Mouse (Mus musculus) liver, embryonic 11.5 days (tissue): ENCODE results near the gene Gdf15. TPM values are rescaled to one million over a fixed set of nuclear protein-coding genes. Genes with fewer than 3 reads are reported as not detected.

Experiments
- ATAC-seq: fragments of 200-750 bp; cut with Nextera tagmentation; replicated peaks from 2 replicates; pipeline ENCODE4 v1.8.0; 2017; ENCODE audit warnings: moderate number of reproducible peaks, mild to moderate bottlenecking, moderate TSS enrichment, moderate library complexity; ENCODE audit not compliant: low FRiP score
- DNase-seq: peaks from one replicate; pipeline ENCODE4 v3.0.0-alpha.2; 2017; ENCODE audit warnings: low spot score
- H3K27ac ChIP-seq: fragments of 300-500 bp; sonication (generic); 2 replicates; pipeline ENCODE4 v1.5.1; 2014; ENCODE audit warnings: mild to moderate bottlenecking, low read depth, low read length, control low read depth
- H3K27me3 ChIP-seq: fragments of 300-500 bp; sonication (generic); replicated peaks from 2 replicates; pipeline ENCODE4 v1.6.1; 2014; ENCODE audit warnings: low read length, mixed read lengths; ENCODE audit not compliant: control insufficient read depth, insufficient read depth
- H3K36me3 ChIP-seq: fragments of 300-500 bp; sonication (generic); 2 replicates; pipeline ENCODE4 v1.6.1; 2014; ENCODE audit warnings: mild to moderate bottlenecking, low read length, moderate library complexity, mixed read lengths; ENCODE audit not compliant: control insufficient read depth, insufficient read depth
- H3K4me1 ChIP-seq: fragments of 300-500 bp; sonication (generic); replicated peaks from 2 replicates; pipeline ENCODE4 v1.6.1; 2014; ENCODE audit warnings: low read length, mixed read lengths; ENCODE audit not compliant: control insufficient read depth, insufficient read depth
- H3K4me2 ChIP-seq: fragments of 300-500 bp; sonication (generic); 2 replicates; pipeline ENCODE4 v1.6.1; 2014; ENCODE audit warnings: mild to moderate bottlenecking, control low read depth, moderate library complexity
- H3K4me3 ChIP-seq: fragments of 300-500 bp; sonication (generic); 2 replicates; pipeline ENCODE4 v1.5.1; 2014; ENCODE audit warnings: low read depth, low read length, control low read depth
- H3K9ac ChIP-seq: fragments of 300-500 bp; sonication (generic); 2 replicates; pipeline ENCODE4 v1.6.1; 2014; ENCODE audit warnings: low read depth, low read length, control low read depth
- H3K9me3 ChIP-seq: fragments of 300-500 bp; sonication (generic); 2 replicates; pipeline ENCODE4 v1.6.1; 2016; ENCODE audit warnings: low read length, inconsistent platforms, mixed read lengths; ENCODE audit not compliant: control insufficient read depth
- WGBS: fragments of 180-500 bp; shearing (Covaris S2); extraction: QIAGEN DNeasy Blood & Tissue Kit; methylation state at CpG from one replicate; pipeline ENCODE4 v1.1.7; 2014; 5-methylcytosine and 5-hydroxymethylcytosine counted together
- polyA plus RNA-seq: library from polyadenylated mRNA; unstranded; fragments of >200 nt; fragmentation: Nextera tagmentation; extraction: Ambion mirVana; gene quantifications from 2 replicates; pipeline ENCODE4 v1.2.1, GENCODE M21; 2014

Gdf15 gene
- polyA plus RNA-seq, 1 experiment from 2014 or later: 4.2 TPM

DNA sequence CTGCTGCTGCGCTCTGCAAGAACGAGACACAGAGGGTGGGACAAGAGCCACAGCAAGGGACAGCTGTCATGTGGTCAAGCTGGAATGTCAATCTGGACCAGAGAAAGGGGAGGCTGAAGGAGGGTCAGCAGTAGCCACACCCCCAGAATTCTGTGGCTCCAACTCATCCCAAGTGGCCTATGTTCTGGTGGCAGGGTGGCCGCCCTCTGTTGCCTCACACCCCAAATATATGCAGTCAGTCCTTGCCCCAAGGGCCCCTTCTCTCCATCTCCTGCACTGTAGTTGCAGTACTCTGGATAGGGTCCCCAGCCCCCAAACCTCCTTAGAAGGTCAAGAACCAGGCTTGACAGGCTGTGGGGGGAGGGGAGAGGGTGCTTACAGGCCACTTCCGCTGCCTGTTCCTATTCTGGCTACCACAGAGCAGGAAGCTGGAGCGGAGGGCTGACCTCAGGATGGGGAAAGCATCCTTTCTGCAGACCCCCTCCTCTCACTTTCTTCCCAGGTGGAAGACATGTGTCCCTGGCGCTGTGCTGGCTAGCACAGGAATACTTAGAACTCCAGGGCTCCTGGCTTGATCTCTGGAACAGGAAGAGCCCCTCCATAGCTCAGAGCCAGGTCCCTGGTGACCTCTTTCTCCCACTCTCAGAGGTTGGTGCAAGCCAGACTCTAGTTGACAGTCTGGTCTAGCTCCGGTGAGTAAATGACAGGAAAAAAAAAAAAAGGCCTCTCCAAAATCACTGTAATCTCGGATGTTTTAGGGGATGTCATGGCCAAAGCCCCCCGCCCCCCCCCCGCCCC, 31.6 kb downstream of the Gdf15 start:
- Histone ChIP-seq H3K4me2 (peak overlapping the region; percentile 55), H3K27me3 (no peaks in the 10 kb centered on the region), H3K27ac (peak overlapping the region; percentile 73), H3K36me3 (peaks cover 39% of the 10 kb centered on the region), H3K9me3 (peaks cover 3% of the 10 kb centered on the region; the same call in 1 of the 2 replicates), H3K9ac (no peak overlapping the region), H3K4me3 (peak overlapping the region; percentile 20), H3K4me1 (peaks cover 60% of the 10 kb centered on the region)
- no peak for ATAC-seq
- DNase-seq: no peak
- 30% methylated on average over 10 of the region's 10 CpGs for whole genome bisulfite sequencing

GRCm38 (mm10) chr8:70599507-70600290, 32.6 kb downstream of the Gdf15 start:
- no peak overlapping the region; the same call in 1 of the 2 replicates for H3K27ac ChIP-seq
- WGBS: 86% methylated on average over 12 of the region's 12 CpGs
- H3K27me3 ChIP-seq: no peaks in the 10 kb centered on the region
- no peak overlapping the region for H3K9ac ChIP-seq
- H3K9me3 ChIP-seq: peaks cover 3% of the 10 kb centered on the region; the same call in 1 of the 2 replicates
- H3K4me2 ChIP-seq: no peak overlapping the region
- ATAC-seq (no peak), DNase-seq (no peak)
- peaks cover 43% of the 10 kb centered on the region for H3K36me3 ChIP-seq
- H3K4me3 ChIP-seq: no peak overlapping the region
- peaks cover 68% of the 10 kb centered on the region for H3K4me1 ChIP-seq

- Histone ChIP-seq H3K4me3 (no peak overlapping the region), H3K9me3 (peaks cover 3% of the 10 kb centered on the region; the same call in 1 of the 2 replicates), H3K4me1 (peaks cover 69% of the 10 kb centered on the region), H3K36me3 (peaks cover 40% of the 10 kb centered on the region), H3K9ac (no peak overlapping the region), H3K27me3 (no peaks in the 10 kb centered on the region), H3K27ac (peak overlapping the region; percentile 56; the same call in 1 of the 2 replicates), H3K4me2 (peak overlapping the region; percentile 69)
- ATAC-seq (no peak), DNase-seq (no peak)
- 55% methylated on average over 10 of the region's 10 CpGs for WGBS
These were observed 33.5 kb downstream of the Gdf15 start for GRCm38 (mm10) chr8:70598722-70599121.

- H3K4me3 ChIP-seq: peak overlapping the region; percentile 42
- peak overlapping the region; percentile 55 for H3K9ac ChIP-seq
- 20% methylated on average over 29 of the region's 29 CpGs for whole genome bisulfite sequencing
- H3K9me3 ChIP-seq: peaks cover 3% of the 10 kb centered on the region; the same call in 1 of the 2 replicates
- peak overlapping the region; percentile 39; the same call in 1 of the 2 replicates for H3K27ac ChIP-seq
- no peaks in the 10 kb centered on the region for H3K27me3 ChIP-seq
- DNase-seq (peak; percentile 78), ATAC-seq (no peak)
- peaks cover 40% of the 10 kb centered on the region for H3K36me3 ChIP-seq
- peaks cover 73% of the 10 kb centered on the region for H3K4me1 ChIP-seq
- peak overlapping the region; percentile 69 for H3K4me2 ChIP-seq
These were observed 34.0 kb downstream of the Gdf15 start for GRCm38 (mm10) chr8:70598283-70598682.

DNA sequence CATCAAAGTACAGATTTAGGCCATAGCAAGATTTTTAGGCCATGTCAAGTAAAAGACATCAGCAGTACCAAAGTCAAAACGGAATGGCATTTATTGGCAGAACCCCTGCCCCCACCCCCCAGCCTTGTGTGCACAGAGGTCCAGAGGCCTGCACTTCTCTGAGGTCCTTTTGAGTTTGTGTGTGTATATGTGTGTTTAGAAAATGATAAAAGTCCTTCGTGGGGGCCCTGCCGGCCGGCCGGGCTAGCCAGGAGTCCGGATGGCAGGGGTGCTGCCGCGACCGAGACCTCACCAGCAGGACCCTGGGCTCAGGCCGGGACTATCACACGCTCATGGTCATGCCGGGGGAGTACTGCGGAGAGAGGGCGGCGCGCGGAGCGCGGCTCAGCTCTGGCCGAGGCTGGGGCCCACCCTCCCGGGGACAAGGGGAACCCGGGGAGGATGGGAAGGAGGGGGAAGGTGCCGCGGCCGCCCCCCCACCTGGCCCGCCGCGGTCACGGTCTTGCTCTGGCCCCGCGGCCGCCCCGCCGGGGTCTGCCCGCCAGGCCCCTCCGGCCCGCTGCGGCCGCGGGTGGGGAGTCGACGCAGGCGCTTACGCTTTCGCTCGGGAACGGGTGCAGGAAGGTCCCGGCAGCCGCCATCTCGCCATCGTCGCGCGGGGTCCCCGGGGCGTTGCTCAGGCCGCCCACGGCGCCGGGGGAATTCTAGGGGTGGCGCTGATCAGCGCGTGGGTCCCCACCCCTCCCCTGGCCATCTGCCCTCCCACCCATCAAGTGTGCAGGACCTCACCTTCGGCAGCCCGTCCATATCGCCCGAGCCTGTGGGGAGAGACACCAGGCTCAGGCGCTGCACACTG, 34.6 kb downstream of the Gdf15 start:
- Histone ChIP-seq H3K9me3 (peaks cover 3% of the 10 kb centered on the region; the same call in 1 of the 2 replicates), H3K4me1 (peaks cover 79% of the 10 kb centered on the region), H3K27ac (peak overlapping the region; percentile 43), H3K27me3 (no peaks in the 10 kb centered on the region), H3K4me3 (peak overlapping the region; percentile 42), H3K4me2 (peak overlapping the region; percentile 69), H3K36me3 (peaks cover 36% of the 10 kb centered on the region), H3K9ac (peak overlapping the region; percentile 55)
- ATAC-seq (no peak), DNase-seq (peak; percentile 49)
- WGBS: 33% methylated on average over 52 of the region's 68 CpGs

DNA sequence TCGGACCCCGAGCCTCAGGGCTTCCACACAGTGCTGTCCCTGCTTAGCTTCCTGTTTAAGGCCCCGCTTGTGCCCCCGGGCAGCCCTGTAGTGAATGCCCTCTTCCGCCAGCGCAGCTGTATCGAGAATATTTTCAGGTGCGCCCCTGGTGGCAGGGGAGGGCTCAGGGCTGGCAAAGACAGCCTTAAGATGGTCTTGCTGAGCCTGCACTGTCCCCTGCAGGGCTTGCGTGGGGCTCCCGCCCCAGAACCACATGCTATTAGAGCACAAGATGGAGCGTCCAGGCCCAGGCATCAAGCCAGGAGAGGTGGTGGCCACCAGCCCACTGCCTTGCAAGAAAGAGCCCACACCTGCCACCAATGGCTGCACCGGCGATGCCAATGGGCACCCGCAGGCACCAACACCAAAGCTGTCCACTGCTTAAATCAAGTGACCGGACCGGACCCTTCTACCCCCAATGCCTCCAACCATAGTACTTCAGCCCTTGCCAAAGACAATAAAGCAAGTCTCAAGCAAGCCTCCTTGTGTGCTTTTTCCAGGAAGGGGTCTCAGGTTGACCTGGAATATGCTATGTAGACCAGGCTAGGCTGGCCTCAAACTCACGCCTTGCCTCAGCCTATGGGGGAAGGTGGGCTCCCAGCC, 35.4 kb downstream of the Gdf15 start:
- H3K9me3 ChIP-seq: peaks cover 2% of the 10 kb centered on the region; the same call in 1 of the 2 replicates
- peak overlapping the region; percentile 69 for H3K4me2 ChIP-seq
- H3K4me3 ChIP-seq: no peak overlapping the region; the same call in 1 of the 2 replicates
- ATAC-seq: no peak
- H3K36me3 ChIP-seq: peaks cover 29% of the 10 kb centered on the region
- WGBS: 85% methylated on average over 17 of the region's 17 CpGs
- H3K27me3 ChIP-seq: no peaks in the 10 kb centered on the region
- no peak overlapping the region for H3K27ac ChIP-seq
- no peak overlapping the region for H3K9ac ChIP-seq
- no peak for DNase-seq
- peaks cover 74% of the 10 kb centered on the region for H3K4me1 ChIP-seq

DNA sequence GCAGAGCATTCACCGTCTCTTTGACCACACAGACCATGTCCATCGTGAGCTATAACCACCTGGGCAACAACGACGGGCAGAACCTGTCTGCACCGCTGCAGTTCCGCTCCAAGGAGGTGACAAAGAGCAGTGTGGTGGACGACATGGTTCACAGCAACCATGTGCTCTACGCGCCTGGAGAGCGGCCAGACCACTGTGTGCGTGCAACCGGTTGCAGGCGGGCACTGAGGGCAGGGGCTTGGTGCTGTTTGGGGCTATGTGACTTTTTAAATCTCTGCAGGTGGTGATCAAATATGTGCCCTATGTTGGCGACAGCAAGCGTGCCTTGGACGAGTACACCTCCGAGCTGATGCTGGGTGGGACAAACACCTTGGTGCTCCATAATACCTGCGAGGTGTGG, 36.0 kb downstream of the Gdf15 start:
- Histone ChIP-seq H3K27me3 (no peaks in the 10 kb centered on the region), H3K9me3 (no peaks in the 10 kb centered on the region), H3K27ac (no peak overlapping the region), H3K4me2 (peak overlapping the region; percentile 90), H3K4me1 (peaks cover 68% of the 10 kb centered on the region), H3K36me3 (peaks cover 28% of the 10 kb centered on the region), H3K9ac (no peak overlapping the region), H3K4me3 (peak overlapping the region; percentile 62; the same call in 1 of the 2 replicates)
- 90% methylated on average over 18 of the region's 18 CpGs for WGBS
- DNase-seq: no peak
- ATAC-seq: no peak
